Mouse (Mus musculus) limb, embryonic 14.5 days (tissue): ENCODE data around the gene Mup1. TPM values are rescaled to one million over a fixed set of nuclear protein-coding genes. Genes with fewer than 3 reads are reported as not detected.
"Not testable (repeated sequence)": the region's sequence is repeated elsewhere in the genome, so short reads cannot be mapped to it uniquely, and the experiment has no call there.

Experiments
- ATAC-seq: fragments of 200-750 bp; cut with Nextera tagmentation; 2 replicates; pipeline ENCODE4 v1.8.0; 2017; ENCODE audit warnings: low read depth, moderate number of reproducible peaks, moderate TSS enrichment; ENCODE audit not compliant: low FRiP score
- DNase-seq: peaks from one replicate; pipeline ENCODE4 v3.0.0-alpha.2; 2015; ENCODE audit warnings: low spot score
- H3K27ac ChIP-seq: fragments of 300-500 bp; sonication (generic); replicated peaks from 2 replicates; pipeline ENCODE4 v1.5.1; 2014; ENCODE audit warnings: low read depth, mild to moderate bottlenecking, low read length, moderate library complexity, mixed read lengths
- H3K27me3 ChIP-seq: fragments of 300-500 bp; sonication (generic); 2 replicates; pipeline ENCODE4 v1.6.1; 2014; ENCODE audit warnings: low read length, mixed read lengths; ENCODE audit not compliant: control insufficient read depth, insufficient read depth
- H3K36me3 ChIP-seq: fragments of 300-500 bp; sonication (generic); 2 replicates; pipeline ENCODE4 v1.6.1; 2014; ENCODE audit warnings: mild to moderate bottlenecking, low read length, moderate library complexity, mixed read lengths; ENCODE audit not compliant: control insufficient read depth, insufficient read depth
- H3K4me1 ChIP-seq: fragments of 300-500 bp; sonication (generic); 2 replicates; pipeline ENCODE4 v1.6.1; 2014; ENCODE audit warnings: antibody characterized with exemption, low read length, mixed read lengths; ENCODE audit not compliant: control insufficient read depth, insufficient read depth
- H3K4me2 ChIP-seq: fragments of 300-500 bp; sonication (generic); replicated peaks from 2 replicates; pipeline ENCODE4 v1.6.1; 2014; ENCODE audit warnings: low read depth, mild to moderate bottlenecking, low read length, moderate library complexity; ENCODE audit not compliant: severe bottlenecking
- H3K4me3 ChIP-seq: fragments of 300-500 bp; sonication (generic); replicated peaks from 2 replicates; pipeline ENCODE4 v1.5.1; 2014; ENCODE audit warnings: low read length
- H3K9ac ChIP-seq: fragments of 300-500 bp; sonication (generic); 2 replicates; pipeline ENCODE4 v1.6.1; 2014; ENCODE audit warnings: mild to moderate bottlenecking, low read depth, low read length, moderate library complexity; ENCODE audit not compliant: severe bottlenecking
- H3K9me3 ChIP-seq: fragments of 300-500 bp; sonication (generic); 2 replicates; pipeline ENCODE4 v1.6.1; 2016; ENCODE audit warnings: low read length; ENCODE audit not compliant: control insufficient read depth
- WGBS: fragments of 180-500 bp; shearing (Covaris S2); extraction: QIAGEN DNeasy Blood & Tissue Kit; methylation state at CpG from one replicate; pipeline ENCODE4 v1.1.7; 2014; 5-methylcytosine and 5-hydroxymethylcytosine counted together
- polyA plus RNA-seq, 2 experiments: library from polyadenylated mRNA; depleted of rRNA in 1 of 2; stranded (reverse) in 1 of 2; unstranded in 1 of 2; fragments of >200 nt; fragmentation: Nextera tagmentation in 1 of 2; extraction: Ambion mirVana in 1 of 2; gene quantifications; 2 replicates each; pipeline versions ENCODE4 v1.2.1 to v1.2.3; 2012 to 2014

Gene Mup1
- polyA plus RNA-seq (2012; rRNA removed) (0.14 TPM in 1 of 2 replicates, not detected in the other), polyA plus RNA-seq (2014; fragmentation: Nextera tagmentation; extraction: Ambion mirVana) (0.64 TPM in 1 of 2 replicates, not detected in the other)

GRCm38 (mm10) chr4:60501860-60502259 is at the start of gene Mup1:
Gene Mup1 (minus strand): TSS chr4:60501960.
- H3K27ac ChIP-seq, H3K4me2 ChIP-seq, H3K36me3 ChIP-seq, DNase-seq, ATAC-seq, H3K9ac ChIP-seq, H3K9me3 ChIP-seq, H3K4me3 ChIP-seq, H3K4me1 ChIP-seq, H3K27me3 ChIP-seq: not testable (repeated sequence)
- WGBS: 89% methylated on average over 2 of the region's 4 CpGs

Other genes with a start within 250 kb of the Mup1 start
- not detected in 2 replicates for gene Mup9, start 80.0 kb downstream of the Mup1 start, polyA plus RNA-seq (2012; rRNA removed)
- gene Mup9, start 80.0 kb downstream of the Mup1 start, polyA plus RNA-seq (2014; fragmentation: Nextera tagmentation; extraction: Ambion mirVana): 1.0 and 1.9 TPM in 2 replicates
- 0.10 TPM in 1 of 2 replicates, not detected in the other for gene Mup10, start 80.2 kb upstream of the Mup1 start, polyA plus RNA-seq (2012; rRNA removed)
- gene Mup10, start 80.2 kb upstream of the Mup1 start, polyA plus RNA-seq (2014; fragmentation: Nextera tagmentation; extraction: Ambion mirVana): 0.26 and 0.40 TPM in 2 replicates
- gene Mup11, start 160.5 kb upstream of the Mup1 start, polyA plus RNA-seq (2012; rRNA removed): 0.08 TPM in 1 of 2 replicates, not detected in the other
- gene Mup11, start 160.5 kb upstream of the Mup1 start, polyA plus RNA-seq (2014; fragmentation: Nextera tagmentation; extraction: Ambion mirVana): 0.84 TPM in 1 of 2 replicates, not detected in the other
- not detected in 2 replicates for gene Mup12, start 239.4 kb upstream of the Mup1 start, polyA plus RNA-seq (2012; rRNA removed)
- gene Mup12, start 239.4 kb upstream of the Mup1 start, polyA plus RNA-seq (2014; fragmentation: Nextera tagmentation; extraction: Ambion mirVana): not detected in 2 replicates